Mouse (Mus musculus) heart, embryonic 15.5 days (tissue): ENCODE results near the gene Naaladl2. TPM values are rescaled to one million over a fixed set of nuclear protein-coding genes. Genes with fewer than 3 reads are reported as not detected.

Source experiments
- ATAC-seq: fragments of 200-750 bp; cut with Nextera tagmentation; replicated peaks from 2 replicates; pipeline ENCODE4 v1.8.0; 2017; ENCODE audit warnings: low read depth, moderate TSS enrichment; ENCODE audit not compliant: insufficient number of reproducible peaks, insufficient read depth, low FRiP score
- H3K27ac ChIP-seq: fragments of 300-500 bp; sonication (generic); 2 replicates; pipeline ENCODE4 v1.5.1; 2015; ENCODE audit warnings: mild to moderate bottlenecking, inconsistent platforms
- H3K27me3 ChIP-seq: fragments of 300-500 bp; sonication (generic); 2 replicates; pipeline ENCODE4 v1.6.1; 2015; ENCODE audit warnings: inconsistent platforms
- H3K36me3 ChIP-seq: fragments of 300-500 bp; sonication (generic); 2 replicates; pipeline ENCODE4 v1.6.1; 2015; ENCODE audit warnings: mild to moderate bottlenecking, inconsistent platforms
- H3K4me1 ChIP-seq: fragments of 300-500 bp; sonication (generic); replicated peaks from 2 replicates; pipeline ENCODE4 v1.6.1; 2015; ENCODE audit warnings: inconsistent platforms
- H3K4me2 ChIP-seq: fragments of 300-500 bp; sonication (generic); 2 replicates; pipeline ENCODE4 v1.6.1; 2015; ENCODE audit warnings: inconsistent platforms, mild to moderate bottlenecking, moderate library complexity
- H3K4me3 ChIP-seq: fragments of 300-500 bp; sonication (generic); 2 replicates; pipeline ENCODE4 v1.5.1; 2015; ENCODE audit warnings: mild to moderate bottlenecking, inconsistent platforms
- H3K9ac ChIP-seq: fragments of 300-500 bp; sonication (generic); 2 replicates; pipeline ENCODE4 v1.6.1; 2015; ENCODE audit warnings: mild to moderate bottlenecking, inconsistent platforms
- H3K9me3 ChIP-seq: fragments of 300-500 bp; sonication (generic); replicated peaks from 2 replicates; pipeline ENCODE4 v1.6.1; 2016; ENCODE audit warnings: inconsistent platforms
- WGBS: fragments of 180-500 bp; shearing (Covaris S2); methylation state at CpG from one replicate; pipeline ENCODE4 v1.1.7; 2015; ENCODE audit warnings: mixed read lengths; 5-methylcytosine and 5-hydroxymethylcytosine counted together
- polyA plus RNA-seq: library from polyadenylated mRNA; unstranded; fragments of >200 nt; fragmentation: Nextera tagmentation; extraction: Ambion mirVana; gene quantifications from 2 replicates; pipeline ENCODE4 v1.2.1, GENCODE M21; 2015

Naaladl2 gene
- polyA plus RNA-seq, 1 experiment from 2014 or later = 1.6 TPM

- H3K4me2 ChIP-seq = no peak overlapping the region
- no peaks in the 10 kb centered on the region for H3K36me3 ChIP-seq
- no peaks in the 10 kb centered on the region for H3K4me1 ChIP-seq
- H3K27me3 ChIP-seq = no peaks in the 10 kb centered on the region
- H3K4me3 ChIP-seq = no peak overlapping the region
- ATAC-seq = no peak
- 74% methylated on average over 3 of the region's 3 CpGs for WGBS
- H3K9ac ChIP-seq = no peak overlapping the region
- H3K27ac ChIP-seq = no peak overlapping the region
- no peaks in the 10 kb centered on the region for H3K9me3 ChIP-seq
Measured at GRCm38 (mm10) chr3:24668052-24668916, 475.8 kb downstream of the Naaladl2 start.

- Histone ChIP-seq H3K4me2 (no peak overlapping the region), H3K9ac (no peak overlapping the region), H3K4me1 (no peaks in the 10 kb centered on the region), H3K36me3 (no peaks in the 10 kb centered on the region), H3K27ac (no peak overlapping the region), H3K9me3 (no peaks in the 10 kb centered on the region), H3K27me3 (no peaks in the 10 kb centered on the region), H3K4me3 (no peak overlapping the region)
- 55% methylated on average over 1 of the region's 1 CpGs for WGBS
- ATAC-seq = no peak
Measured at GRCm38 (mm10) chr3:24665408-24665807, 478.7 kb downstream of the Naaladl2 start.

DNA sequence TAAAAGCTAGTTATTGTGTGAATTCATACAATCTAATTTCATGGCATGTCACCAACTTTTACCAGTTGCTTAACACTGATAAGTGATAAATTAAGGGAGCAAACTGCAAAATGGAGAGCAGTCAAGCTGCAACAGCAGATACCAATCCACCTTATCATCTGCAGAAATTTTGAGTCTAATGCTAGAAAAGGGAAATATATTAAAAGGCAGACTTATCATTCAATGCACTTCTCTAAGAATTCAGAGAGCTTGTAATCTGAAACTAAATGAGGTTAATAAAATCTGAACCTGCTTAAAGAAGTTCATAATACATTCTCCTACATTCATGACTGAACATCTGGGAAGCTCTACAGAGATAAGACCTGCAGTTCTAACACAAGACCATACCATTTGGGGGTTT, 480.3 kb downstream of the Naaladl2 start:
- ATAC-seq = no peak
- no peak overlapping the region for H3K4me3 ChIP-seq
- no peak overlapping the region for H3K9ac ChIP-seq
- H3K27me3 ChIP-seq = no peaks in the 10 kb centered on the region
- no peaks in the 10 kb centered on the region for H3K4me1 ChIP-seq
- no peaks in the 10 kb centered on the region for H3K9me3 ChIP-seq
- no peak overlapping the region for H3K27ac ChIP-seq
- no peaks in the 10 kb centered on the region for H3K36me3 ChIP-seq
- no peak overlapping the region for H3K4me2 ChIP-seq

GRCm38 (mm10) chr3:24630032-24630431, 514.0 kb downstream of the Naaladl2 start:
- no peak overlapping the region for H3K9ac ChIP-seq
- H3K9me3 ChIP-seq = no peaks in the 10 kb centered on the region
- H3K27ac ChIP-seq = no peak overlapping the region
- WGBS = 48% methylated on average over 1 of the region's 1 CpGs
- no peak overlapping the region for H3K4me3 ChIP-seq
- no peaks in the 10 kb centered on the region for H3K36me3 ChIP-seq
- H3K4me2 ChIP-seq = no peak overlapping the region
- no peak for ATAC-seq
- no peaks in the 10 kb centered on the region for H3K27me3 ChIP-seq
- H3K4me1 ChIP-seq = no peaks in the 10 kb centered on the region

GRCm38 (mm10) chr3:24605485-24605884, 538.6 kb downstream of the Naaladl2 start:
- no peaks in the 10 kb centered on the region for H3K36me3 ChIP-seq
- no peak overlapping the region for H3K4me2 ChIP-seq
- no peaks in the 10 kb centered on the region for H3K9me3 ChIP-seq
- no peak overlapping the region for H3K4me3 ChIP-seq
- no peak for ATAC-seq
- no peaks in the 10 kb centered on the region for H3K4me1 ChIP-seq
- no peak overlapping the region for H3K27ac ChIP-seq
- no peaks in the 10 kb centered on the region for H3K27me3 ChIP-seq
- H3K9ac ChIP-seq = no peak overlapping the region

DNA sequence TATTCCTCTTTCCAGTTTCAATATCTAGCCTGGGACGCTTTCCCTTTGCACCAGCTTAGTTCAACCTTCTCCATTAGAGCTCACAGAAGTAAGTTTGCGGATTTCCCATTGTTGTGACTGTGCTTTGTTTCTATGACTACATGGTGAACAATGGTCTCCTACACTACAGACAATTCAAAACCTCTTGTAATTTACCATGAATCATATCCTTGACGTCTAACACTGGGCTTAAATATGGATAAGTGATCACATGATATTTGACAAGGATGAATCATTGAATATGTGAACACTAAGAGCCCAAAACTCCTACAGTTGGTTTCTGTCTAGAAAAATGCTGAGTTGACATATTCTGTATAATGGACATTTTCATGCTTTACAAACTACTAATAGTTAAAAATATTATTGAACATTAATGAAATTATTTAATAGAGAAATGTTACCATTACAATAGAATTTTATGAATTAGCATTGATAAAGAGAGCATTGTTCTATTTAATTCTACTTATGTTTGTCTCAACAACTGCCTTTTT, 539.2 kb downstream of the Naaladl2 start:
- WGBS = 80% methylated on average over 3 of the region's 3 CpGs
- H3K4me2 ChIP-seq = no peak overlapping the region
- no peak for ATAC-seq
- no peak overlapping the region for H3K9ac ChIP-seq
- no peaks in the 10 kb centered on the region for H3K27me3 ChIP-seq
- H3K9me3 ChIP-seq = no peaks in the 10 kb centered on the region
- H3K27ac ChIP-seq = no peak overlapping the region
- H3K36me3 ChIP-seq = no peaks in the 10 kb centered on the region
- no peak overlapping the region for H3K4me3 ChIP-seq
- H3K4me1 ChIP-seq = no peaks in the 10 kb centered on the region

DNA sequence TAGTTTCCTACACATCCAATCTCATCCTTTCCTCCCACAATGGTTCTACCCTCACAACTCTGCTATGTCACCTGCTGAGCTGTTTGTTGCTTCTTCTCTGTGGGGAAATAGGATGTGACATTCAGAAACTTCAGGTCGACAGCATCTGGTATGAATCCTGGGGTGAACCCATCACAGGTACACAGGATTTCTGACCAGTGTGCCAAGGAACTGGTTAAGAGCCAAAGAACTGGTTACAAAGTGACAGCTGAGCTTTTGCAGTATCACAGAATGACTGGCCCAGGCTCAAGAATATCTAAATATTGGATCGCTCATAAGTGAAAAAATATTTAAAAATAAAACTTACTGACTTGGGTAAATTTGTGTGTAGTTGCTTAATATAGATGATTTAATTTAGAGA, 548.6 kb downstream of the Naaladl2 start:
- 56% methylated on average over 2 of the region's 2 CpGs for WGBS
- H3K4me2 ChIP-seq = no peak overlapping the region
- H3K36me3 ChIP-seq = no peaks in the 10 kb centered on the region
- no peak for ATAC-seq
- no peaks in the 10 kb centered on the region for H3K27me3 ChIP-seq
- no peaks in the 10 kb centered on the region for H3K4me1 ChIP-seq
- no peak overlapping the region for H3K4me3 ChIP-seq
- H3K9ac ChIP-seq = no peak overlapping the region
- no peak overlapping the region for H3K27ac ChIP-seq
- no peaks in the 10 kb centered on the region for H3K9me3 ChIP-seq

DNA sequence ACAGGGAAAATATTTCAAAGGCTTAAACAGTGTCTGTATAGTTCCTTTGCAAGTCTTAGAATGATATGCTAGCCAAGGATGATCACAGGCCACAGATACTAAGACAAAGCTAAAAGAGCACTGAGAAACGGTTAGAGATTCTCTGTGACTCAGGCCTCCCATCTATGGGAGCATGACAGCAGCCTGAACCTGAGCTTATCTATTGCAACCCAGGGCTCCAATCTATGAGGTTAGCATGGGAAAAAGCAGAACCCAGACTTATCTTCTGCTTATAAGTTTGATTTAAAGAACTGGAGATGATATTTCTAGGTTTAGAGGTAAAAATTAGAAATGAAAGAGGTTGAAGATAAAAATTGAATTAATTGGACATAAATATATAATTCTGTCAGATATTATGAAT, 587.4 kb downstream of the Naaladl2 start:
- Histone ChIP-seq H3K9me3 (no peaks in the 10 kb centered on the region), H3K27ac (no peak overlapping the region), H3K9ac (no peak overlapping the region), H3K36me3 (no peaks in the 10 kb centered on the region), H3K27me3 (no peaks in the 10 kb centered on the region), H3K4me1 (no peaks in the 10 kb centered on the region), H3K4me2 (no peak overlapping the region), H3K4me3 (no peak overlapping the region)
- ATAC-seq = no peak
- 71% methylated on average over 1 of the region's 1 CpGs for WGBS

DNA sequence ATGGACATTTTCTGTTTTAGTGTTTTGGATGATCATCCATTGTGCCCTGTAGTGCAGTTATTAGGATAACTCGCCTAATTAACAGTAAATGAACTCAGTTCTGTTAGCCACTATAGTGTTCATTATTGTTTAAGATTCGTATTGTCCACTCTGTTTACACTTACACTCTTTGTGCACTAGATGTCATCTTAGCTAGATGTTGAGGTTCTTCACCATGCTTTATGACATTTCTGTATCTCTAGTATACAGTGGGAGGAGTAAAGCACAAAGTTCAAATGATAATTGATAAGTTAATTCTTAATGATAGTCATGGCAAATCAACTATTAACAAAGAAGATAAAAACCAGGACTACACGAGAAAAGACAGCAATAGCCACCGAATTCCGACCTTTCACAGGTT, 590.4 kb downstream of the Naaladl2 start:
- H3K4me2 ChIP-seq = no peak overlapping the region
- no peak overlapping the region for H3K27ac ChIP-seq
- ATAC-seq = no peak
- no peak overlapping the region for H3K4me3 ChIP-seq
- WGBS = 75% methylated on average over 5 of the region's 5 CpGs
- no peaks in the 10 kb centered on the region for H3K36me3 ChIP-seq
- no peaks in the 10 kb centered on the region for H3K4me1 ChIP-seq
- H3K9ac ChIP-seq = no peak overlapping the region
- H3K27me3 ChIP-seq = no peaks in the 10 kb centered on the region
- H3K9me3 ChIP-seq = no peaks in the 10 kb centered on the region

DNA sequence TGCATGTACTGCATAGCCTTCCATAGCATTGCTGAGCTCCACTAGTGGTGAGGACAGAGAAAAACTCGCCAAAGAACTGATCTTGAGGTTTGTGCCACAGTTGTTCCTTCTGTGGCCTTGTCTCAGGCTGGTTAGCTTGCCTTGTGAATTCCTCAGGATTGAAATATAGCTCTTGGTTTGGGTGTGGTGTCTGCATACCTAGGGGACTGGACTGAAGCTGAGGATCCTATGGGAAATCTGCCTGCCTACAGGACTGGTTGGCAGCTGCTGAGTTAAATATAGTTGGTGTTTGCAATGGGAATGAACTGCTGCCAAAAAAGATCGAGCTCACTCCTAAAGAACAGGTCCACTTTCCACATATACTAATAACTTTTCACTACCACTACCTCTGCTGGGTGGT, 591.4 kb downstream of the Naaladl2 start:
- H3K36me3 ChIP-seq = no peaks in the 10 kb centered on the region
- no peak for ATAC-seq
- no peak overlapping the region for H3K9ac ChIP-seq
- H3K4me1 ChIP-seq = no peaks in the 10 kb centered on the region
- no peak overlapping the region for H3K4me2 ChIP-seq
- 54% methylated on average over 2 of the region's 2 CpGs for WGBS
- no peak overlapping the region for H3K4me3 ChIP-seq
- no peaks in the 10 kb centered on the region for H3K9me3 ChIP-seq
- H3K27ac ChIP-seq = no peak overlapping the region
- no peaks in the 10 kb centered on the region for H3K27me3 ChIP-seq

- ATAC-seq = no peak
Measured at GRCm38 (mm10) chr3:24533775-24534458, 610.1 kb downstream of the Naaladl2 start.

More at GRCm38 (mm10) chr3:24533775-24534458, 610.1 kb downstream of the Naaladl2 start:
- Histone ChIP-seq H3K36me3 (no peaks in the 10 kb centered on the region), H3K9me3 (no peaks in the 10 kb centered on the region), H3K4me1 (no peaks in the 10 kb centered on the region), H3K27ac (no peak overlapping the region), H3K4me3 (no peak overlapping the region), H3K4me2 (no peak overlapping the region), H3K27me3 (no peaks in the 10 kb centered on the region), H3K9ac (no peak overlapping the region)
- 84% methylated on average over 3 of the region's 3 CpGs for WGBS
